Mouse (Mus musculus) stomach, postnatal 0 days (tissue): ENCODE results near the gene Ppan. TPM values are rescaled to one million over a fixed set of nuclear protein-coding genes. Genes with fewer than 3 reads are reported as not detected.
A peak's percentile ranks its signal among the peaks of the same experiment; 100 is the strongest.

ENCODE experiments used
- ATAC-seq: fragments of 200-750 bp; cut with Nextera tagmentation; 2 replicates; pipeline ENCODE4 v1.8.0; 2017; ENCODE audit not compliant: low FRiP score, low TSS enrichment
- DNase-seq: peaks from one replicate; pipeline ENCODE4 v3.0.0-alpha.2; 2016; ENCODE audit warnings: low spot score
- H3K27ac ChIP-seq: fragments of 300-500 bp; sonication (generic); replicated peaks from 2 replicates; pipeline ENCODE4 v1.5.1; 2014; ENCODE audit warnings: mild to moderate bottlenecking, control low read depth
- H3K27me3 ChIP-seq: fragments of 300-500 bp; sonication (generic); 2 replicates; pipeline ENCODE4 v1.6.1; 2014; ENCODE audit warnings: low read length; ENCODE audit not compliant: control insufficient read depth, insufficient read depth
- H3K36me3 ChIP-seq: fragments of 300-500 bp; sonication (generic); 2 replicates; pipeline ENCODE4 v1.6.1; 2014; ENCODE audit warnings: low read length, mixed read lengths; ENCODE audit not compliant: control insufficient read depth, insufficient read depth
- H3K4me1 ChIP-seq: fragments of 300-500 bp; sonication (generic); replicated peaks from 2 replicates; pipeline ENCODE4 v1.6.1; 2014; ENCODE audit warnings: antibody characterized with exemption; ENCODE audit not compliant: control insufficient read depth, insufficient read depth
- H3K4me2 ChIP-seq: fragments of 300-500 bp; sonication (generic); replicated peaks from 2 replicates; pipeline ENCODE4 v1.6.1; 2014; ENCODE audit warnings: low read depth, mild to moderate bottlenecking, control low read depth, moderate library complexity
- H3K4me3 ChIP-seq: fragments of 300-500 bp; sonication (generic); 2 replicates; pipeline ENCODE4 v1.5.1; 2014; ENCODE audit warnings: low read depth, low read length, control low read depth
- H3K9ac ChIP-seq: fragments of 300-500 bp; sonication (generic); 2 replicates; pipeline ENCODE4 v1.6.1; 2014; ENCODE audit warnings: mild to moderate bottlenecking, low read length, control low read depth, mixed read lengths
- H3K9me3 ChIP-seq: fragments of 300-500 bp; sonication (generic); 2 replicates; pipeline ENCODE4 v1.6.1; 2016; ENCODE audit warnings: low read length; ENCODE audit not compliant: control insufficient read depth
- CTCF ChIP-seq: IDR thresholded peaks from 2 replicates; pipeline ENCODE4 v1.5.1; 2016; ENCODE audit warnings: antibody characterized with exemption, low read depth, mild to moderate bottlenecking, moderate library complexity
- EP300 ChIP-seq: optimal IDR thresholded peaks from 2 replicates; pipeline ENCODE3; 2016; ENCODE audit warnings: antibody characterized with exemption
- WGBS: fragments of 180-500 bp; shearing (Covaris S2); extraction: QIAGEN DNeasy Blood & Tissue Kit; methylation state at CpG from one replicate; pipeline ENCODE4 v1.1.7; 2014; 5-methylcytosine and 5-hydroxymethylcytosine counted together
- polyA plus RNA-seq: library from polyadenylated mRNA; unstranded; fragments of >200 nt; fragmentation: Nextera tagmentation; extraction: Ambion mirVana; gene quantifications from 2 replicates; pipeline ENCODE4 v1.2.1, GENCODE M21; 2015

Ppan gene
- polyA plus RNA-seq, 1 experiment from 2014 or later = 32.4 TPM

DNA sequence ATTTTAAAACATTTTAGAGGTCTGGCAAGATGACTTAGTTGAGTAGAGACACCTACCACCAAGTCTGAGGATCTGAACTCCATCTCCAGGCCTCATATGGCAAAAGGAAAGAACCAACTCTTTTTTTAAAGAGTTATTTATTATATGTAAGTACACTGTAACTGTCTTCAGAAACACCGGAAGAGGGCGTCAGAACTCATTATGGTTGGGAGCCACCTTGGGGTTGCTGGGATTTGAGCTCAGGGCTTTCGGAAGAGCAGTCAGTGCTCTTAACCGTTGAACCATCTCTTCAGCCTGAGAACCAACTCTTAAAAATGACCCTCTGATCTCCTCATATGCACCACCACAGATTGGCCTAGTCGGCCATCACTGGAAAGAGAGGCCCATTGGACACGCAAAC lies 784 bp upstream of the Ppan start:
- H3K27me3 ChIP-seq = no peaks in the 10 kb centered on the region
- no peak overlapping the region for H3K4me2 ChIP-seq
- no peak overlapping the region for H3K4me3 ChIP-seq
- no peaks in the 10 kb centered on the region for H3K9me3 ChIP-seq
- peaks cover 27% of the 10 kb centered on the region for H3K36me3 ChIP-seq
- no peaks in the 10 kb centered on the region; the same call in 1 of the 2 replicates for H3K4me1 ChIP-seq
- no peak overlapping the region for H3K9ac ChIP-seq
- ATAC-seq = no peak
- 91% methylated on average over 6 of the region's 6 CpGs for WGBS
- H3K27ac ChIP-seq = no peak overlapping the region
- no peak for TF ChIP-seq EP300
- no peak for TF ChIP-seq CTCF
- no peak for DNase-seq

GRCm38 (mm10) chr9:20888386-20888765 lies 401 bp downstream of the Ppan start:
- H3K27ac ChIP-seq = peak overlapping the region; percentile 93
- H3K36me3 ChIP-seq = peaks cover 30% of the 10 kb centered on the region
- TF ChIP-seq CTCF (no peak), EP300 (no peak)
- 0% methylated on average over 26 of the region's 30 CpGs for WGBS
- no peaks in the 10 kb centered on the region for H3K27me3 ChIP-seq
- peak overlapping the region; percentile 81 for H3K9ac ChIP-seq
- peak overlapping the region; percentile 81 for H3K4me2 ChIP-seq
- peak; percentile 50 for ATAC-seq
- DNase-seq = no peak
- no peaks in the 10 kb centered on the region; the same call in 1 of the 2 replicates for H3K4me1 ChIP-seq
- peak overlapping the region; percentile 76 for H3K4me3 ChIP-seq
- no peaks in the 10 kb centered on the region for H3K9me3 ChIP-seq

GRCm38 (mm10) chr9:20889185-20890141 lies 1.5 kb downstream of the Ppan start:
- DNase-seq (no peak), ATAC-seq (no peak)
- Histone ChIP-seq H3K27me3 (no peaks in the 10 kb centered on the region), H3K36me3 (peaks cover 33% of the 10 kb centered on the region), H3K4me2 (0 out of 2 replicates have a peak overlapping the region, but pooled peaks have one; percentile 14), H3K9ac (no peak overlapping the region), H3K27ac (no peak overlapping the region), H3K9me3 (no peaks in the 10 kb centered on the region), H3K4me3 (no peak overlapping the region; the same call in 1 of the 2 replicates), H3K4me1 (no peaks in the 10 kb centered on the region; the same call in 1 of the 2 replicates)
- 80% methylated on average over 29 of the region's 29 CpGs for WGBS
- TF ChIP-seq EP300 = no peak
- TF ChIP-seq CTCF = no peak

DNA sequence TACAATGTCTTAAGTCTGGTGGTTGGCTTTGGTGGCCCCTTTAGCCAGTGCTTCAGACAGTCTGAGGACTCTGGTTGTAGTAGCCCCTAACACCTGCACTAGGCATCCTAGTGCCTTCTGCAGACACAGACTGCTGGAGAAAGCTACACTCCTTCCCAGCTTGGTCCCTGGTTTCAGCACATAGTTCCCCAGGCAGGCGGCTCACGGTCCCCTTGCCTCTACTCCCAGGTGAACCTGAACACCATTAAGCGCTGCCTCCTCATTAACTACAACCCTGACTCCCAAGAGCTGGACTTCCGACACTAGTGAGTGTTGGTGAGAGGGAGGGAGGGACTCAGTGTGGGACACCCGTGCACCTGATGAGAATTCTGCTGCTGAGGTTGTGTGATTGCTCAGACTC lies 2.4 kb downstream of the Ppan start:
- Histone ChIP-seq H3K4me2 (no peak overlapping the region), H3K27me3 (no peaks in the 10 kb centered on the region), H3K36me3 (peaks cover 39% of the 10 kb centered on the region), H3K4me1 (no peaks in the 10 kb centered on the region; the same call in 1 of the 2 replicates), H3K4me3 (no peak overlapping the region), H3K9me3 (no peaks in the 10 kb centered on the region), H3K27ac (no peak overlapping the region), H3K9ac (no peak overlapping the region)
- ATAC-seq (no peak), DNase-seq (no peak)
- no peak for TF ChIP-seq CTCF
- TF ChIP-seq EP300 = no peak
- WGBS = 93% methylated on average over 5 of the region's 5 CpGs

DNA sequence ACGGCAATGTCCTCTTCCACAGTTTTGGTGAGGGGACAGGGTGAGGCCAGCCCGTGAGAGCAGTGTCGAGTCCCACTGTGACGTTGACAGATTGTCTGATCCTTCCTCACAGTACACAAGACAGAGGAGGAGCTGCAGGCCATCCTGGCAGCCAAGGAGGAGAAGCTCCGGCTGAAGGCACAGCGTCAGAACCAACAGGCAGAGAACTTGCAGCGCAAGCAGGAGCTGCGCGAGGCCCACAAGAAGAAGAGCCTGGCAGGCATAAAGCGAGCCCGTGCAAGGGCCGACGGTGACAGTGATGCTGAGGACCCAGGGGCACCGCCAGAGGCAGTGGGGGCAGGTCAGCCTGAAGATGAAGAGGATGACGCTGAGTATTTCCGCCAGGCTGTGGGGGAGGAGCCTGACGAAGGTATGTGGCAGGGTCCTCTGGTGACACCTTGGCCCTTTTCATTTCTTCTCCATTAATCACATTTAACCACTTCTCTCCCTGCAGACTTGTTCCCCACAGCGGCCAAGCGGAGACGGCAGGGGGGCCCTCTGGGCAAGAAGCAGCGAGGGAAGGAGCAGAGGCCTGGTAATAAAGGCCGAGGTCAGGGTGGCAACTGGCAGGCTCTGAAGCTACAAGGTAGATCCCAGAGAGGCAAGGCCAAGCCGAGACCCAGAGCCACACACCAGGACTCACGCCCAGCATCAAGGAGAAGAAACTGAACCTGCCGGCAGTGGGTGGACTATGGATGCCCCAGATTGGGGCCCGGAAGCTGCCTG lies 3.5 kb downstream of the Ppan start:
- 68% methylated on average over 26 of the region's 26 CpGs for WGBS
- Histone ChIP-seq H3K4me3 (no peak overlapping the region), H3K4me2 (no peak overlapping the region), H3K27me3 (no peaks in the 10 kb centered on the region), H3K4me1 (no peaks in the 10 kb centered on the region; the same call in 1 of the 2 replicates), H3K36me3 (peaks cover 48% of the 10 kb centered on the region), H3K9me3 (no peaks in the 10 kb centered on the region), H3K27ac (no peak overlapping the region), H3K9ac (no peak overlapping the region)
- TF ChIP-seq CTCF = no peak
- no peak for TF ChIP-seq EP300
- ATAC-seq (no peak), DNase-seq (no peak)
